Mouse (Mus musculus) large intestine, adult 2 months (tissue): ENCODE measurements around the gene Shisa7. TPM values are rescaled to one million over a fixed set of nuclear protein-coding genes. Genes with fewer than 3 reads are reported as not detected.
"Not testable (repeated sequence)": the region's sequence is repeated elsewhere in the genome, so short reads cannot be mapped to it uniquely, and the experiment has no call there.

Experiments
- DNase-seq: peaks from one replicate; pipeline ENCODE4 v3.0.0-alpha.2; 2012; ENCODE audit warnings: low read depth, low spot score
- WGBS: fragments of 180-500 bp; shearing (Covaris S2); methylation state at CpG from one replicate; pipeline ENCODE4 v1.1.7; 2018; 5-methylcytosine and 5-hydroxymethylcytosine counted together
- polyA plus RNA-seq: library from polyadenylated mRNA; depleted of rRNA; stranded (reverse); fragments of >200 nt; gene quantifications from 2 replicates; pipeline ENCODE4 v1.2.3, GENCODE M21; 2012; rRNA removed

Shisa7 gene
- polyA plus RNA-seq, result 0.78 and 0.86 TPM in 2 replicates

DNA sequence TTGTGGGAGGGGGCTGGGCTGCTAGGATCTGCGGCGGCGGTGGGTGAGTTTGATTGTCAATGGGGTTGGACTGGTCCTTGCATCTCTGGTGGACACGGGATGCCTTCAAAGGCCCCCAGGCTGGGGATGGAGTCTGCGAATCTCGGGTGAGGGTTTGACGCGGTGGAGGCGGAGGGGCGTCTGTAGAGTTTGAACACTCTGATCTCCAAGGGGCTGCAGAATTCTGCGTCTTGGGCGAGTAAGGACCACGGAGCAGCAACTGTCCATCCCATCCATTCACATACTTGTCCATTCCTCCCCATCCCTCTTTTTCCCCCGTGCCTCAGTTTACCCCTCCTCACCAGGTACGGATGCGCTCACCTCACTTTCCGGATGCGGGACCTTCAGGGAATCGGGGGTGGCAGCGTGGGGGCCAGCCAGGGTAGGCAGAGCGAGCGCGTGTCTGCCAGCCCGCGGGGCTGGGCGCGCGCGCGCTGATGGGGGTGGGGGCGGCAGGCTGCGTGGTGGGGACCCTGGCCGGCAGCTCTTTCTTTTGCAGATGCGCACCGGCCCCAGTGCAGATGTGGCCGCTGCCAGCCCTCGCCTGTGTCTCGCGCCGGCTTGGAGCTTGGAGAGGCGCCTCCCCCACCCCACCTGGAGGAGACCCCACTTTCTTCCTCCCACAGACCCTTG is at the start of gene Shisa7:
Gene Shisa7, minus strand, starts transcription at position 452 of the 672 bp plus-strand sequence.
- DNase-seq, result no peak
- 4% methylated on average over 41 of the region's 41 CpGs for WGBS

DNA sequence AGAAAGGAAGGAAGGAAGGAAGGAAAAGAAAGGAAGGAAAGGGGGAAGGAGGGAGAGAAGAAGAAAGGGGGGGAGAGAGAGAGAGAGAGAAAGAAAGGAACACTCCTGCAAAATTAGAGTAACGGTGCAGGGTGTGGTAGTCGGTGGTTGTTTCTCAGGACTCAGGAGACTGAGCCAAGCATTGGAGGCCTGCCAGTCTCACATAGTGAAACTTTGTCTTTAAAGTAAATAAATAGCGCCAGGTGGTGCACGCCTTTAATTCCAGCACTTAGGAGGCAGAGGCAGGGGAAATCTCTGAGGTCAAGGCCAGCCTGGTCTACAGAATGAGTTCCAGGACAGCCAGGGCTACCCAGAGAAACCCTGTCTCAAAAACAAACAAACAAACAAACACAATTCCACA is 42.2 kb upstream of the Shisa7 start:
- WGBS, result 6% methylated on average over 4 of the region's 4 CpGs
- DNase-seq, result no peak

DNA sequence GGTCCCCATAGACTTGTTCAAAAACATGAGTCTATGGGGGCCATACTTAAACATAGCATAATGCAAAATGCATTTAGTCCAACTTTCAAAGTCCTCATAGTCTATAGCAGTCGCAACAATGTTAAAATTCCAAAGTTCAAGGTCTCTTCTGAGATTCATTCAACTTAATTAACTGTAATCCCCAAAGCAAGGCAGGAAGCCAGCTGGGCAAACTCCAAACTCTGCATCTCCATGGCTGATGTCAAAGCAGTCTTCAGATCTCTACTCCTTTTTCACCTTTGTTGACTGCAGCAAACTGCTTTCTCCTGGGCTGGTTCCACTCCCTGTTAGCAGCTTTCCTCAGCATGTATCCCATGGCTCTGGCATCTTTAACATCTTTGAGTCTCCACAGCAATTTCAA is 34.5 kb upstream of the Shisa7 start:
- 41% methylated on average over 1 of the region's 1 CpGs for WGBS
- not testable (repeated sequence) for DNase-seq

DNA sequence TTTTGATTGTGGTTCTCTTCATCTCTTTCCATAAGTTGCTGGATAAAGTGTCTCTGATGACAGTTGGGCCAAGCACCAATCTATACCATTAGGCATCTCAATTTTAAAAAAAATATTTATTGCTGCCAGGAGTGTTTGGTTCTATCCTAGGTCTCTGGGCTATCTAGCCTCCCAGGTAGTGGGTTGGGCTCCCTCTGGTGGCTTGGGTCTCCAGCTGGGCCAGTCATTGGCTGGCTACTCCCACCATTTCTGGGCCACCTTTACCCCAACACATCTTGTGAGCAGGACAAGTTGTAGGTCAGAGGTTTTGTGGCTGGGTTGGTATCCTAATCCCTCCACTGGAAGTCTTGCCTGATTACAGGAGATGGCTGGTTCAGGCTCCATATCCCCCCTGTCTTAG is 33.7 kb upstream of the Shisa7 start:
- DNase-seq, result no peak

DNA sequence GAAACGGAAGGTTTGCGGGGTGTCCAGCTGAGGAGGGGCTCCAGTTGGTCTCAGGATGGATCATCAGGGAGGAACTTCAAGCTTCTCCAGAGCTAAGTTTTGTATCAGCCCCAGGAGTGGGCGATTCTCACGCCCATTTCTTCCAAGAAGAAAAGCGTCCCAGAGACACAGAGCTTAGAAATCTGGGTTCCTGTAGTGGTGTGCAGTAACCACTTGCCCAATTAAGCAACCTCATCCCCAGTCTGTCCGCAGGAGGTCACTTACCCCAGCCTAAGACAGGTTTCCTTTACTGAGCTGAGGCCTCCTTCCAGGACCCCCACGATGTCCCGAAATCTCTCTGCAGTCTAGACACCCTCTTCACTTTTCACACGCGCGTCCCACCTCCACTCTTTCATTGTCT is 32.7 kb upstream of the Shisa7 start:
- WGBS, result 2% methylated on average over 11 of the region's 11 CpGs
- DNase-seq, result no peak

DNA sequence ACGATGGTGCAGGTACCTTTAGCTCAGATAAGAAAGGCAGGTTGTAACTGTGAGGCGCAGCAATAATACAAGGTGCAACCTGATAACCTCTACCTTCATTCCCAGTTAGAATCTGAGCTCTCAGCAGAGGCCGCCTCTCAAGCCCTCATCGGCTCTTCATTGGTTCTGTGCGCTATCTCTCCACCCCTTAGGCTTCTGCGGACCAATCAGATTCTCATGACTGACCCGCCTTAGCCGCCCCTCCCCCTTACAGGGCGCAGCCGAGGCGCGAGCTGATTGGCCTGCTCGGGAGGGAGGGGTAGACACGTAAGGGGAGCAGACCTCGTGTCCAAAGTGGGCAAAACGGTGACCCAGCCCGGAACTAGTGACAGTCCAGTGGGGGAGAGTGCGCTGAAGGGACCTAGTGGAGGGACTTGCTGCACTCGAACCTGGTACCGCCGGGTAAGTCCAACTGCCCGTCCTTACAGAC is 32.3 kb upstream of the Shisa7 start, which contains the start of gene Isoc2a:
Gene Isoc2a, plus strand, starts transcription at position 401 of the 469 bp plus-strand sequence.
- WGBS, result under 1% methylated on average over 22 of the region's 22 CpGs
- peak; percentile 95 for DNase-seq

DNA sequence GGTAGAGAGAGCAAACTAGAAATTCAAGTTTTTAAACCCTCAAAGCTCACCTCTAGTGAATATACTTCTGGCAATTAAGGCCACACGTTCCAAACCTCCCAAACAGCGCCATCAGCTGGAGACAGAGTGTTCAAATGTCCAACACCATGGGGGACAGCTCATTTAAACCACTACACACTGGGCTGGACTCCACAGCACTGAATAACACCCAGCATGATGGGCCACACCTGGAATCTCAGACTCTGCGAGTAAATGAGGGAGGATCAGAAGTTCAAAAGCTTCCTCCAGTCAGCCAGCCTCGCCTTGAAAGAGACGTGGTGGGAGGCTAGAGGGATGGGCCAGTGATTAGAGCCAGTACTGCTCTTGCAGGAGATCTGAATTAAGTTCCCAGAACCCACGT is 25.6 kb upstream of the Shisa7 start, which contains the start of gene Isoc2b:
Gene Isoc2b, minus strand, starts transcription at position 126 of the 400 bp plus-strand sequence.
- no peak for DNase-seq
- WGBS, result 31% methylated on average over 6 of the region's 6 CpGs

DNA sequence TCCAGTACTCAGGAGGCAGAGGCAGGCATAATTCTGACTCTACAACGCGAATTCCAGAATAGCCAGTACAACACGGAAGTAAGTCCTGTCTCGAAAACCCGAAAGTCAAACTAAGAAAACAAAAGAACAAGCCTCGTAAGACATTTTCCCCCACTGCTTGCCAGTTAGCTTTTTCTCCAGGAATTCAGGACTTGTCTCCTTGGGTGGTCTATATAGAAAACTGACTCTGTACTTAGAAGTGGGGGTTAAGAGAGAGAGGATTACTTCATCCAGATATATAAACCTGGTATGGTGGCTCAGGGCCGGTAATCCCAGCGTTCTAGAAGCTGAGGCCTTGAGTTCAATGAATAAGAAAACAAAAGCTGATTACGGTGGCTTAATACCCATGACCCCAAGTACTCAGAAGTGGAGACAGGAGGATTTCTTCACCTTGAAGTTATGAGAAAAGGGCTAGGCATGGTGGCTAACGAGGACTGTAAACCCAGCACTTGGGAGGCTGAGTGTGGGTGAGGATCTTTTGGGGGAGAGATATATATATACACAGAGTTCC is 22.2 kb upstream of the Shisa7 start:
- no peak for DNase-seq
- 8% methylated on average over 10 of the region's 10 CpGs for WGBS

DNA sequence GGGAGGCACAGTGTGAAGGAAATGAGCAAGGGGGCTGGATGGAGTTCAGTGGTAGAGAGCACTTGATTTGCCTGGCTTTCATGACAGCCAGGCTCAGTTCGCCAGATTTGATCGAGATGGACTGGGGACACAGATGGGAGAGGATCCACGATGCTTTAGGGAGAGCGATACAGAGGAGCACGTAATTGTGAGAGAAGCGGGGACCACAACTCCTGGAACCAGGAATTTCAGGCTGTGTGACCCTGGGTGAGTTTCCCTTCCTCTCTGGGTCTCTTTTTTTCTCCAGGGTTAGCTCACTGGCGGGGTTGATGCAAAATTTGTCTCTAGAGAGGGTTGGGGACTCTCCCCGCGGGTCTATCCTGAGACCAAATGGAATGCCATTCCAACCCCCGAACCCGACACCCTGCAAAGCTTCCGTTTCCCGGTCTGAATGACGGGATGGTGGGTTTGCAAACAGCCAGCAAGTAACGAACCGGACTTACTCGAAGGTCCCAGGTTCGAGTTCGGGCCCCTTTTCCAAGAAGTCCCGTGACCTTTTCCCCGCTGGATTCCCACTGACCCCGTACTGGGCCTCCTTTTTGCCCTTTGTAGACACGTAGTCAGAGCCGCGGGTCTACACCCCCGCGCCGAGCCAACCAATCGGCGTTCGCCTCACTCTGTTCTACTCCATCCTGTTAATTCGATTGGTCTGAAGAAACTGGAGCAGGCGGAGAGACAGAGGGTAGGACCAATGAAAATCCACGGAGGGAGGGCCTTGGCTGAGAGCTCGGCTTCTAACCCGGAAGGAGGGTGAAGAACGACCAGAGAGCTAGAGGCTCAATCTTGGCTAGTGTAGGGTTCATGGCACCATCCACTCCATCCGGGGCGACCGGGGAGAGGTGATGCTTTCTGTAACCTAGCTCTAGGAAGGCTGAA is 21.3 kb upstream of the Shisa7 start:
- DNase-seq, result peak; percentile 98
- WGBS, result 4% methylated on average over 40 of the region's 40 CpGs

DNA sequence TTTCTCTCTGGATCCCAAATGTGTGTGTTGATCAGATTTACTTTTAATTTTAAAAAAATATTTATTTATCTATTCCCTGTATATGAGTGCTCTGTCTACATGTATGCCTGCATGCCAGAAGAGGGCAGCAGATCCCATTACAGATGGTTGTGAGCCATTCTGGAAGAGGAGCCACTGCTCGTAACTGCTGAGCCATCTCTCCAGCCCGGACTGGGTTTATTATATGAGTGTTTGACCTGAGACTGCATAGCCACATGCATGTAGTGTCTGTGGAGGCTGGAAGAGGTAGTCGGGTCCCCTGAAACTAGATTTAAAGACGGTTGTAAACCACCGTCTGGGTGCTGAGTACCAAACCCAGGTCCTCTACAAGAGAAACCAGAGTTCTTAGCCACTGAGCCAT is 20.6 kb upstream of the Shisa7 start:
- WGBS, result 54% methylated on average over 5 of the region's 5 CpGs
- DNase-seq, result no peak

DNA sequence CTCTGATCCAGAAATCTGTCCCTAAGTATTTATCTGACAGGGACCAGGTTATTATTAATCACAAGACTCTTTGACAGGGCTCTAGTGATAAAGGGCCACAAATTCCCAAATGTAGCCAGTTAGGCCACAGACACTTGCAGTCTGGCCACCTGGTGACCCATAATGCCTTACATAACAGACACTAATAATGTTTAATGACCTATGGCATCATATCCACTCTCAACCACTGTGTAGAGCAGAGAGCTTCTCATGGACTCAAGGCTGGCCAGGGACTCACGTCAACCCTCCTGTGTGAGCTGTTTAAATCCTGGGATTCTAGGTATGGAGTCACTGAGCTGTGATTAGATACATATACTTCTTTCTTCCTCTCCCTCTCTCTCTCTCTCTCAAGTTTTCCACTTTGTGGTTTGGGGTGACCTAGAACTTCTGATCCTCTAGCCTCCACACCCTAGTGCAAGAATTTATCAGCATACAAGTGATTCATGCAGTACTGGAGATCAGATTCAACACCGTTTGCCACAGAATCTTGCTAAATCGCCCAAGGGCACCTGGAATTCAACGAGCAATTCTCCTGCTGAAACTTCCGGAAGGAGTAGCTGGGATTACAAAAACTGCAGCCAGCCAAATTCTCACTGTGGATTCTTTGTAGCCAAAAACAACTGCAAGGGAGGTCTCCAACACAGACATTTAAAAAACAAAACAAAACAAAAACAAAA is 19.8 kb upstream of the Shisa7 start:
- WGBS, result 88% methylated on average over 5 of the region's 5 CpGs
- no peak for DNase-seq

DNA sequence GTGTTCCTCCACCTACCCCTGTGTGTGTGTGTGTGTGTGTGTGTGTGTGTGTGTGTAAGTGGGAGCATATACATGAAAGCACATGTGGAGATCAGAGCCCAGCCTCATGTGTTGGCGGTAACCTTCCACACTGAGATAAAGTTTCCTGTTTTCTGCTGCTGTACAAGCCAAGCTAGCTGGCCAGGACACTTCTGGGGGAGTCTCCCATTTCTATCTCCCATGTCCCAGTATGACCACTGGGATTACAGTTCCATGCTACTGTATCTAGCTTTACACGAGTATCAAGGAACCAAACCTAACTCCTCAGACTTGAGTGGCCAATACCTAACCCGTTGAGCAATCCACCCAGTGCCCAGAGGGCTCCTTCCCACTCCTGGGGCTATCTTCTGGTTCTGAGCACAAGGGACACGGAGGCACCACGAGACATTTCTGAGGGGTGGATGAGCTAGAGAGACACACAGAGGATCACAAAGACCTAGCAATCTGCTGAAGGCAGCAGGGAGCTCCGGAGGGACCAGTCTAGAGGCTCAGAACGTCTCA is 19.1 kb upstream of the Shisa7 start:
- DNase-seq, result no peak
- WGBS, result 85% methylated on average over 7 of the region's 7 CpGs

DNA sequence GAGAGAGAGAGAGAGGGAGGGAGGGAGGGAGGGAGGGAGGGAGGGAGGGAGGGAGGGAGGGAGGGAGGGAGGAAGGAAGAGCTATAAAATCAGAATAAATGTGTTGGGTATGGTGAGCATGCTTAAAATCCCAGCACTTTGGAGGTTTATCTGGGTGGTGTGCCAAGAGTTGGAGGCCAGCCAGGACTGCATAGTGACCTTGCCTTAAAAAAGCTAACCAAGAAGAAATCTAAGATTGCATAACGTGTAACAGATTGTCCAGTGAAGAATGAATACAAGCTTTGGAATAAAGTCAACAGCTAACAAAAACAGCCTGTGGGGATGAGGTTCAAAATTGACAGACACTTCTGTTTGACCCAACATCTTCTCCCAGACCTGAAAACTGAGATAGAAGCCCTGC is 18.5 kb upstream of the Shisa7 start:
- WGBS, result 7% methylated on average over 1 of the region's 1 CpGs
- no peak for DNase-seq

DNA sequence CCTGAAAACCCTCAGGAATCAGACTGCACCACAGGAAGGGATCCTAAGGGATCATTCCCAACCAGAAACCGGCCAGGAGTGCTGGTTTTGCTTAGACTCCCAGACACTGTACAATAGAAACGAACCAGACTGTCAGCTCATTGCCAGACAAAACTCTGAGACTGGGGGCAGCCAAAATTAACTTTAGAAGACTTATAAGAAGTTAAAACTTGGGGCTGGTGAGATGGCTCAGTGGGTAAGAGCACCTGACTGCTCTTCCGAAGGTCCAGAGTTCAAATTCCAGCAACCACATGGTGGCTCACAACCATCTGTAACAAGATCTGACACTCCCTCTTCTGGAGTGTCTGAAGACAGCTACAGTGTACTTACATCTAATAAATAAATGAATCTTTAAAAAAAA is 16.4 kb upstream of the Shisa7 start:
- DNase-seq, result not testable (repeated sequence)
- WGBS, result 77% methylated on average over 3 of the region's 3 CpGs

DNA sequence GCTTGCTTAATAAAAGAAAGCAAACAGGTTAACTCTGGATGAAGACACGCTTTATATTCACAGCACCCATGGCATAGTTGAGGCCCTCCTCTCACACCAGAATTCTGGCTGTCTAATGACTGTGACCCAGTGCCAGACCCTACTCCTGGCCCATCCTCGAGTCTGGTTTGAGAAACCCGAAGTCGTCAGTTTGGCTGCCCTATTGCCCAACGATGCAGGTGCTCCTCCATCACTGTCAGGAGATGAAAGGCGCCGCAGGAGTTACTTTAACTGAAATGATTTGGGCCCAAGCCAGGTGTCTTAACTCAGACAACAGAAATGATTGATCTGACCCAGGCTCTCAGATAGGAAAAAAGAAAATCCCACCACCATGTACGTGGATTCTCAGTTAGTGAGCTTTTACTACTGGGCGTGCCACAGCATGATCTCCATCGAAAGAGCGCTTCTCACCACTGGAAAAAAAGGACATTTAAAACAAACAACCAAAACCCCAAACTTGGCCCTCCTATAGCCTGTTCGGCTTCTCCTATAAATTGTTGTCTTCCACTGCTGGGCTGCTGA is 15.0 kb upstream of the Shisa7 start:
- WGBS, result 45% methylated on average over 12 of the region's 12 CpGs
- no peak for DNase-seq

DNA sequence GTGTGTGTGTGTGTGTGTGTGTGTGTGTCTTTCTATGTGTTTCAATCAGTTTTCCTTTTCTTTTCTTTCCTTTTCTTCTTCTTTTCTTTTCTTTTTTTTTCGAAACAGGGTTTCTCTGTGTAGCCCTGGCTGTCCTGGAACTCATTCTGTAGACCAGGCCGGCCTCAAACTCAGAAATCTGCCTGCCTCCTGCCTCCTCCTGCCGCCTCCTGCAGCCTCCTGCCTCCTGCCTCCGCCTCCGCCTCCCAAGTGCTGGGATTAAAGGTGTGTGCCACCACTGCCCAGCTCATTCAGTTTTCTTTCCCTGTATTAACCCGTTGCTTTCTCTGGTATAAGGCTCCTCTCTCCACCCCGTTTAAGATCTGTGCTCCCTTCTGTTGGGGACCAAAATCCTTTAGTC is 12.8 kb upstream of the Shisa7 start:
- DNase-seq, result no peak
- 76% methylated on average over 7 of the region's 7 CpGs for WGBS

DNA sequence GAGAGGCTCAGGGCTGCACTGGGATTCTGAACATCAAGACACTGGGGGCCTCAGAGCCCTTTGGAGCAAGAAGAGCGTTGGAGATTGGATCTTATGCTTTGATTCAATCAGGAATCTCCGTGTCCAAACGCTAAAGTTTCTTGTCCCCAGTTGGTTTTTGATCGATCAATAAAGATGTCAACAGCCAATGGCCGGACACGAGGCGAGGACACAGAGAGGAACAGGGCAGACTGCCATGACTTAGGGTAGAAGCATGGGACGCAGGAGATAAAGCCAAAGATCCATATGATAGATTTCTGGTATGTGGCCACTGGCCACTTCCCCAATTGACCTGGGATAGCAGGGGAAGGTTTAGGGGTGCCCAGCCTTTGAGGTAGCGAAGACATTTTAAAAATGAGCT is 12.0 kb upstream of the Shisa7 start:
- 90% methylated on average over 9 of the region's 9 CpGs for WGBS
- DNase-seq, result no peak

DNA sequence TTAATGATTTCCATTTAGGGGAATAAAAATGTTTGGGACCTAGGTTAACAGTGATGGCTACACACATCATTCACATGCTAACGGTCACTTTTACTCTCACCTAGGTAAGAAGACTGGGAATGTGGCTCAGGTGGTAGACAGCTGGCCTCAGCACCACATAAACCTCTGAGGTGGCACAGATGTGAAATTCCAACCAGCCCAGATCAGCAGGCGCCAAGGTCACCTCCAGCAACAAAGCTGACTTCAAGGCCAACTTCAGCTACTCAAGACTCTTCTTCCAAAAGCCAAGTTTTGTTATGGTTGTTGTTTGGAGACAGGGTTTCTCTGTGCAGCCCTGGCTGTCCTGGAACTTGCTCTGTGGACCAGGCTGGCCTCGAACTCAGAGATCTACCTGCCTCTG is 9.1 kb upstream of the Shisa7 start:
- WGBS, result 80% methylated on average over 3 of the region's 3 CpGs
- no peak for DNase-seq

DNA sequence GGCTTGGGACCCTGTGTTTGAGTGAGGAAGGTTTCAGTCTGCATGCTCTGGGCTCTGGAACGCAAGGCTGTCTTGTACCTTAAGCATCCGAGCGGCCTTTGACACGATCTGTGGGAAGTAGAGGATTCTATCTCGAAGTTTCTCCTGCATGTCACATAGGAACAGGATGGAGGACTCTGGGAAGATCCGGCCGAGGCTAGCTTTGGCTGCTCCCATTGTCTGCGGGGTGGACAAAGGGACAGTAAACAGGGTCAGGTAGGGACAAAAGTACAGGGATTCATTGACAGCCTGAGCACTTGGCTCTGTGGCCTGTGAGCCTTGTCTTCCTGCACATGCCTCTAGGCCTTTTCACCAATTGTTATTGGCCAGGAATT is 6.8 kb upstream of the Shisa7 start:
- DNase-seq, result no peak

More for the DNA sequence above, 6.8 kb upstream of the Shisa7 start:
- WGBS, result 77% methylated on average over 8 of the region's 8 CpGs
